Mouse (Mus musculus): ENCODE measurements around the gene Kif6.

DNA sequence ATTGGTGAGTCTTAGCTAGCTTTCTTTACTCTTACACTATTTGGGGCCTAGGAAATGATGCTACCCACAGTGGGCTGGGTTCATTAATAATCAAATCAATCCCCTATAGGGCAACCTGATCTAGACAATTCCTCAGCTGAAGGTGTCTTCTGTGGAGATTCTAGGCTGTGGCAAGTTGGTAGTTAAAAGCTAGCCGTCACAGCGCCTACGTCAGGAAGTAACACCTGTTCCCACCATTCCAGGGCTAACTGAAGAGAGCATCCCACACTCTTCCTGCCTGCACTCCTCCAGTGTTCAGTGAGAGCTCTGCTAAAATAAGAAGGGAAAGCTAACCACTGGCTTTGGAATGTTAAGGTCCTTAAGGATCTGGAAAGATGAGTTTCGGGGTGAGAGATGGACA, 205.3 kb downstream of the Kif6 start:
- TF ChIP-seq MAFK (IDR thresholded peaks at IDR 0.05; ENCODE audit: insufficient read depth, low read depth, low read length): no peak
- no peak for TF ChIP-seq CHD2 (IDR thresholded peaks at IDR 0.05; ENCODE audit: low read depth, low read length)
- no peak for TF ChIP-seq ZC3H11A (IDR thresholded peaks at IDR 0.05; ENCODE audit: borderline replicate concordance, low read depth, low read length)
- TF ChIP-seq ZNF384 (IDR thresholded peaks at IDR 0.05; ENCODE audit: low read depth, low read length): no peak
- no peak for TF ChIP-seq HCFC1 (IDR thresholded peaks at IDR 0.05; ENCODE audit: borderline replicate concordance, insufficient read depth, low read length)

Measured in ES-E14 (cell line).